Mouse (Mus musculus) lung, adult 2 months (tissue): ENCODE measurements around the gene Col23a1.

Experiments used
- CTCF ChIP-seq: fragments of 200-500 bp; IDR thresholded peaks from 2 replicates; pipeline ENCODE4 v1.5.1; 2011; ENCODE audit warnings: mild to moderate bottlenecking, low read length, control low read depth; ENCODE audit not compliant: insufficient read depth
- POLR2A ChIP-seq: fragments of 200-500 bp; IDR thresholded peaks from 2 replicates; pipeline ENCODE4 v1.6.1; 2011; ENCODE audit warnings: low read depth, mild to moderate bottlenecking, control low read depth, low read length, borderline replicate concordance; ENCODE audit errors: extremely low read depth

DNA sequence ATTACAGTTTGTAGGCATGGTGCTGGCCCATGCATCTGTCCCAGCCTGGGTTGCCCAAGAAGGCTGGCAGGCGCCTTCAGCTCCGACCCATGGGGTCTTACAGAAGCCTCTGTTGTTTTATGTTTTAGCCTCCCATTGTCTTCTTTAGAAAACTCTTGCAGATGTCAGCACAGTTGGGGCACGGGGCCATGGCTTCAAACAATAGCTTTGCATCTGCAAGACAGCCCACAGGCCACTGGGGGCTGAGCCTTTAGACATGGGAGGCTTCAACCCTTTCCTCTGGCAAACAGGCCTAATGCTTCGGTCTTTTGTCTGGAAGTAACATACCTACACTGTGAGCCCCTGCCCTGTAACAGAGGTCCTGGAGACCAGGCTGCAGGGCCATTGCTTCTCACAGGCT, 159.0 kb downstream of the Col23a1 start:
- no peak for TF ChIP-seq CTCF
- TF ChIP-seq POLR2A: no peak
